Mouse (Mus musculus) R1 (cell line): ENCODE data around the gene Kirrel3.

ENCODE experiments used
- DNase-seq: peaks from one replicate; pipeline ENCODE4 v3.0.0-alpha.2; 2018; ENCODE audit warnings: low read depth, low spot score

Gene Kirrel3

GRCm38 (mm10) chr9:35055528-35056330, 570.0 kb downstream of the Kirrel3 start:
- DNase-seq, result no peak

GRCm38 (mm10) chr9:35056611-35057010, 570.9 kb downstream of the Kirrel3 start:
- DNase-seq, result no peak

GRCm38 (mm10) chr9:35057631-35058030, 571.9 kb downstream of the Kirrel3 start:
- DNase-seq, result no peak

- no peak for DNase-seq
These were observed 572.5 kb downstream of the Kirrel3 start for GRCm38 (mm10) chr9:35058186-35058585.

GRCm38 (mm10) chr9:35058596-35059354, 573.1 kb downstream of the Kirrel3 start:
- no peak for DNase-seq

GRCm38 (mm10) chr9:35059881-35060280, 574.2 kb downstream of the Kirrel3 start:
- no peak for DNase-seq

- peak; percentile 60 for DNase-seq
These were observed 575.8 kb downstream of the Kirrel3 start for GRCm38 (mm10) chr9:35061446-35061845.
